8 mouse cellular contexts compared by ENCODE assay signal in genomic region chr11:106159216-106159920, GRCm38 (mm10). TPM values are rescaled to one million over a fixed set of nuclear protein-coding genes. Genes with fewer than 3 reads are reported as not detected.
DNase-seq lines count a peak whose midpoint lies in the region; ATAC-seq and TF ChIP-seq lines count a peak whose summit lies in the region.

No protein-coding gene starts in this region.

- TF ChIP-seq CTCF in cerebellum, adult 2 months (IDR thresholded peaks at IDR 0.05; ENCODE audit: borderline replicate concordance, insufficient read depth, low read depth, low read length): no peak

- DNase-seq in ovary, postnatal 10 days (ENCODE audit: low spot score): peak; percentile 21
- DNase-seq in ovary, adult 18-20 months (ENCODE audit: low spot score): no peak
- DNase-seq in cerebellum, adult 2 months: peak; percentile 72
- peak; percentile 51 for DNase-seq in kidney, adult 18-20 months
- peak; percentile 73 for DNase-seq in neural tube, embryonic 10.5 days (ENCODE audit: extremely low spot score, low spot score)
- peak; percentile 92 to 96 for DNase-seq in thymus, postnatal 36 days

- H3K9me3 ChIP-seq in liver, embryonic 16.5 days (replicated peaks; ENCODE audit: control insufficient read depth, low read length): no peaks in the 10 kb centered on the region

- WGBS in cerebellum, adult 2 months: 1% methylated on average over 25 of the region's 25 CpGs
- WGBS in liver, embryonic 16.5 days (ENCODE audit: insufficient replicate concordance): 0% methylated on average over 22 of the region's 25 CpGs

- peak overlapping the region; percentile 81 for H3K27ac ChIP-seq in cerebellum, adult 2 months (ENCODE audit: insufficient read depth, low read length)
- peak overlapping the region; percentile 87 for H3K27ac ChIP-seq in liver, embryonic 16.5 days (ENCODE audit: low read length)

- no peaks in the 10 kb centered on the region for H3K36me3 ChIP-seq in liver, embryonic 16.5 days (ENCODE audit: control insufficient read depth, insufficient read depth)

- peaks cover 24% of the 10 kb centered on the region for H3K4me1 ChIP-seq in cerebellum, adult 2 months (ENCODE audit: control insufficient read depth, insufficient read depth, low read length)
- peaks cover 18% of the 10 kb centered on the region for H3K4me1 ChIP-seq in liver, embryonic 16.5 days (ENCODE audit: control insufficient read depth, low read depth, low read length)

- TF ChIP-seq POLR2A in cerebellum, adult 2 months (IDR thresholded peaks at IDR 0.05; ENCODE audit: borderline replicate concordance, insufficient read depth, low read length): no peak

- H3K4me2 ChIP-seq in liver, embryonic 16.5 days (ENCODE audit: low read depth, low read length): peak overlapping the region; percentile 94

- peak overlapping the region; percentile 90 for H3K4me3 ChIP-seq in cerebellum, adult 2 months (replicated peaks; ENCODE audit: insufficient read depth, low read depth, low read length)
- H3K4me3 ChIP-seq in liver, embryonic 16.5 days (ENCODE audit: low read depth, low read length): peak overlapping the region; percentile 71

- H3K9ac ChIP-seq in liver, embryonic 16.5 days (ENCODE audit: low read depth, low read length): peak overlapping the region; percentile 76

- ATAC-seq in granulocyte monocyte progenitor cell, adult 5-6 weeks (replicated peaks; ENCODE audit: poor library complexity, severe bottlenecking): peak; percentile 64
- ATAC-seq in liver, embryonic 16.5 days (ENCODE audit: low read depth): peak; percentile 22

- no peaks in the 10 kb centered on the region for H3K27me3 ChIP-seq in cerebellum, adult 2 months (ENCODE audit: control insufficient read depth, insufficient read depth, low read length)
- peaks cover 19% of the 10 kb centered on the region for H3K27me3 ChIP-seq in liver, embryonic 16.5 days (ENCODE audit: control insufficient read depth, insufficient read depth, low read depth, low read length)

RNA-seq across cellular contexts. Expression of gene Gm10840, which starts 1.3 kb away (rescaled TPM):
- polyA plus RNA-seq in cerebellum, adult 2 months (2012; rRNA removed): not detected in 2 replicates
- total RNA-seq in granulocyte monocyte progenitor cell, adult 5-6 weeks (2014; fragmentation: Nextera tagmentation): not detected in 2 replicates
- not detected in 2 replicates for total RNA-seq in granulocyte monocyte progenitor cell, adult 5-6 weeks (2017)
- polyA plus RNA-seq in liver, embryonic 16.5 days (2015; fragmentation: Nextera tagmentation; extraction: Ambion mirVana): not detected in 2 replicates

RNA-seq across cellular contexts. Expression of gene Limd2, which starts 1.3 kb away (rescaled TPM):
- polyA plus RNA-seq in cerebellum, adult 2 months (2012; rRNA removed): 36.1 and 41.1 TPM in 2 replicates
- total RNA-seq in granulocyte monocyte progenitor cell, adult 5-6 weeks (2014; fragmentation: Nextera tagmentation): 196 and 197 TPM in 2 replicates
- total RNA-seq in granulocyte monocyte progenitor cell, adult 5-6 weeks (2017): 38.1 and 43.1 TPM in 2 replicates
- polyA plus RNA-seq in liver, embryonic 16.5 days (2015; fragmentation: Nextera tagmentation; extraction: Ambion mirVana): 76.8 and 79.6 TPM in 2 replicates

RNA-seq across cellular contexts. Expression of gene Strada, which starts 42.6 kb away (rescaled TPM):
- polyA plus RNA-seq in cerebellum, adult 2 months (2012; rRNA removed): 58.2 and 65.4 TPM in 2 replicates
- 40.5 and 42.3 TPM in 2 replicates for total RNA-seq in granulocyte monocyte progenitor cell, adult 5-6 weeks (2014; fragmentation: Nextera tagmentation)
- total RNA-seq in granulocyte monocyte progenitor cell, adult 5-6 weeks (2017): 22.2 TPM in 2 replicates
- polyA plus RNA-seq in liver, embryonic 16.5 days (2015; fragmentation: Nextera tagmentation; extraction: Ambion mirVana): 7.3 and 7.6 TPM in 2 replicates

RNA-seq across cellular contexts. Expression of gene Ccdc47, which starts 56.8 kb away (rescaled TPM):
- polyA plus RNA-seq in cerebellum, adult 2 months (2012; rRNA removed): 82.4 and 88.8 TPM in 2 replicates
- 30.2 and 56.2 TPM in 2 replicates for total RNA-seq in granulocyte monocyte progenitor cell, adult 5-6 weeks (2014; fragmentation: Nextera tagmentation)
- total RNA-seq in granulocyte monocyte progenitor cell, adult 5-6 weeks (2017): 175 and 181 TPM in 2 replicates
- polyA plus RNA-seq in liver, embryonic 16.5 days (2015; fragmentation: Nextera tagmentation; extraction: Ambion mirVana): 42.3 and 44.2 TPM in 2 replicates

RNA-seq across cellular contexts. Expression of gene Ddx42, which starts 57.4 kb away (rescaled TPM):
- polyA plus RNA-seq in cerebellum, adult 2 months (2012; rRNA removed): 45.4 and 45.6 TPM in 2 replicates
- 51.1 and 55.5 TPM in 2 replicates for total RNA-seq in granulocyte monocyte progenitor cell, adult 5-6 weeks (2014; fragmentation: Nextera tagmentation)
- total RNA-seq in granulocyte monocyte progenitor cell, adult 5-6 weeks (2017): 86.8 and 87.9 TPM in 2 replicates
- 22.7 and 24.7 TPM in 2 replicates for polyA plus RNA-seq in liver, embryonic 16.5 days (2015; fragmentation: Nextera tagmentation; extraction: Ambion mirVana)
